Mouse (Mus musculus) embryo, embryonic 11 days (tissue): ENCODE data around the gene Slc10a1.
A peak's percentile ranks its signal among the peaks of the same experiment; 100 is the strongest.

Source experiments
- DNase-seq: peaks from one replicate; pipeline ENCODE4 v3.0.0-alpha.2; 2015

Gene Slc10a1

GRCm38 (mm10) chr12:80968605-80969004 is at the start of gene Slc10a1:
TSS of gene Slc10a1 (minus strand) at chr12:80968705.
- DNase-seq: no peak

- DNase-seq: no peak
Observed at GRCm38 (mm10) chr12:81017624-81018023, 49.1 kb upstream of the Slc10a1 start.

GRCm38 (mm10) chr12:81013496-81013895 is 45.0 kb upstream of the Slc10a1 start:
- DNase-seq: no peak

- DNase-seq: no peak
Observed at GRCm38 (mm10) chr12:81011994-81012393, 43.5 kb upstream of the Slc10a1 start.

- peak; percentile 72 for DNase-seq
Observed at GRCm38 (mm10) chr12:81009813-81010212, 41.3 kb upstream of the Slc10a1 start.

- DNase-seq: peak; percentile 59
Observed at GRCm38 (mm10) chr12:81002841-81003635, 34.5 kb upstream of the Slc10a1 start.

GRCm38 (mm10) chr12:81000924-81001323 is 32.4 kb upstream of the Slc10a1 start:
- no peak for DNase-seq

- DNase-seq: peak; percentile 80
Observed at GRCm38 (mm10) chr12:80998528-80999221, 30.2 kb upstream of the Slc10a1 start.

- peak; percentile 45 for DNase-seq
Observed at GRCm38 (mm10) chr12:80997652-80998051, 29.1 kb upstream of the Slc10a1 start.

- no peak for DNase-seq
Observed at GRCm38 (mm10) chr12:80995326-80995725, 26.8 kb upstream of the Slc10a1 start.

GRCm38 (mm10) chr12:80993773-80994172 is 25.3 kb upstream of the Slc10a1 start:
- no peak for DNase-seq

- DNase-seq: no peak
Observed at GRCm38 (mm10) chr12:80992540-80993122, 24.1 kb upstream of the Slc10a1 start.

- DNase-seq: no peak
Observed at GRCm38 (mm10) chr12:80991806-80992205, 23.3 kb upstream of the Slc10a1 start.

- no peak for DNase-seq
Observed at GRCm38 (mm10) chr12:80990901-80991445, 22.5 kb upstream of the Slc10a1 start.

GRCm38 (mm10) chr12:80988286-80988685 is 19.8 kb upstream of the Slc10a1 start:
- DNase-seq: no peak

GRCm38 (mm10) chr12:80986628-80987027 is 18.1 kb upstream of the Slc10a1 start:
- no peak for DNase-seq

- no peak for DNase-seq
Observed at GRCm38 (mm10) chr12:80983695-80984094, 15.2 kb upstream of the Slc10a1 start.

GRCm38 (mm10) chr12:80982326-80982725 is 13.8 kb upstream of the Slc10a1 start:
- peak; percentile 80 for DNase-seq

- no peak for DNase-seq
Observed at GRCm38 (mm10) chr12:80975939-80976671, 7.6 kb upstream of the Slc10a1 start.

GRCm38 (mm10) chr12:80971756-80972155 is 3.3 kb upstream of the Slc10a1 start:
- DNase-seq: no peak

- no peak for DNase-seq
Observed at GRCm38 (mm10) chr12:80970181-80970705, 1.7 kb upstream of the Slc10a1 start.

- no peak for DNase-seq
Observed at GRCm38 (mm10) chr12:80967918-80968317, 587 bp downstream of the Slc10a1 start.
